ENCODE assay signal across 8 mouse cellular contexts in genomic region chr6:36819019-36819783, GRCm38 (mm10). TPM values are rescaled to one million over a fixed set of nuclear protein-coding genes. Genes with fewer than 3 reads are reported as not detected.
DNase-seq lines count a peak whose midpoint lies in the region; ATAC-seq and TF ChIP-seq lines count a peak whose summit lies in the region.

No protein-coding gene starts in this region.

- peak; percentile 31; the same call in 1 of the 2 replicates for ATAC-seq in frontal cortex, adult (ENCODE audit: low TSS enrichment)
- ATAC-seq in lung, embryonic 15.5 days (ENCODE audit: borderline replicate concordance, extremely low read depth, low FRiP score, low TSS enrichment), result peak; percentile 95

- peak overlapping the region; percentile 79 for H3K27ac ChIP-seq in layer of hippocampus, adult 2 months
- H3K27ac ChIP-seq in lung, embryonic 15.5 days, result peak overlapping the region; percentile 45

- peak overlapping the region; percentile 29; the same call in 1 of the 2 replicates for H3K4me2 ChIP-seq in lung, embryonic 15.5 days

- peak; percentile 63 for DNase-seq in urinary bladder, postnatal 14 days (ENCODE audit: low spot score)
- no peak for DNase-seq in urinary bladder, postnatal 10 days (ENCODE audit: low spot score)
- peak; percentile 43 for DNase-seq in heart, postnatal 25 days (ENCODE audit: low spot score)
- peak; percentile 72 to 73 for DNase-seq in layer of hippocampus, adult 2 months (ENCODE audit: low spot score in 2 of 2)
- peak; percentile 43 to 56 for DNase-seq in right cerebral cortex, postnatal 36 days (ENCODE audit: low spot score in 2 of 2)
- no peak for DNase-seq in thymus, postnatal 4 days

- TF ChIP-seq CTCF in layer of hippocampus, adult 2 months (conservative IDR thresholded peaks at IDR 0.05), result no peak

- H3K4me1 ChIP-seq in lung, embryonic 15.5 days, result peaks cover 29% of the 10 kb centered on the region

- no peaks in the 10 kb centered on the region for H3K9me3 ChIP-seq in lung, embryonic 15.5 days

- no peaks in the 10 kb centered on the region for H3K36me3 ChIP-seq in lung, embryonic 15.5 days

- H3K27me3 ChIP-seq in lung, embryonic 15.5 days, result 0 out of 2 replicates have a peak, but pooled peaks cover 6% of the 10 kb centered on the region

- no peak overlapping the region; the same call in 1 of the 2 replicates for H3K4me3 ChIP-seq in layer of hippocampus, adult 2 months
- H3K4me3 ChIP-seq in lung, embryonic 15.5 days, result no peak overlapping the region

- intact Hi-C loops in heart, postnatal 25 days (cut with DNase I), result loop anchor here (5.0 kb wide), 1 partner anchor 83 kb away; no protein-coding TSS in a partner anchor

- no peak overlapping the region for H3K9ac ChIP-seq in lung, embryonic 15.5 days

- WGBS in lung, embryonic 15.5 days, result 10% methylated on average over 8 of the region's 8 CpGs

RNA-seq across cellular contexts. Expression of gene Ptn, which starts 9.2 kb away (rescaled TPM):
- 1 to 10 TPM; 4.2 to 4.4 TPM for total RNA-seq in heart, postnatal 25 days (2021)
- 100 to 1,000 TPM; 217 to 220 TPM for total RNA-seq in layer of hippocampus, adult 2 months (2021)
- 133 and 149 TPM in 2 replicates for polyA plus RNA-seq in lung, embryonic 15.5 days (2015; fragmentation: Nextera tagmentation; extraction: Ambion mirVana)

Comparison
In these comparisons a context has a peak if more than half of its experiments do, and no peak if none do; other contexts are left out.
1. DNase-seq: peak in urinary bladder, postnatal 14 days (single experiment), heart, postnatal 25 days (single experiment), layer of hippocampus, adult 2 months (2 of 2) and right cerebral cortex, postnatal 36 days (2 of 2); none in urinary bladder, postnatal 10 days (single experiment) and thymus, postnatal 4 days (single experiment).
2. RNA of gene Ptn, which starts 9.2 kb away (total RNA-seq): 217 to 220 TPM in layer of hippocampus, adult 2 months; 4.2 to 4.4 TPM in heart, postnatal 25 days; every median in the first group is over 10 times any median in the second.